ENCODE assay signal across 19 mouse cellular contexts in the genomic region with DNA sequence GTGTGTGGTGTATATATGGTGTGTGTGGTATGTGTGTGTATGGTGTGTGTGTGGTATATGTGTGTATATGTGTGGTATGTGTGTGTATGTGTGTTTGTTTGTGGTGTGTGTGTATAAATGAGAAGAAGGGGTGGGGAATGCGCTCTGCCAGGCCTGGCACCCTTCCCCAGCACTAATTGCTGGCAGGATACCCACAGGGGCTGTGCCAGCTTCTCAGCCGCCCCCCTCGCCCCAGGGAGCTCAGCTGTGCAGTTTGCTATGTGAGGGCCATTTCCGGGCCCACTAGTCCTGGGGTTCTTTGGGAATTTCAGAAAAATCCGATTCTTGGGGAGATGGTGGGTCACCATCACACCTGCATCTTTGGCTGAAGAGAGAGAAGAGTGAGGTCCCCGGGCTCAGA. TPM values are rescaled to one million over a fixed set of nuclear protein-coding genes. Genes with fewer than 3 reads are reported as not detected.
DNase-seq lines count a peak whose midpoint lies in the region; ATAC-seq and TF ChIP-seq lines count a peak whose summit lies in the region.
"Had no signal": no experiment of that assay in that cellular context is flagged by ENCODE, and none has a peak within 500 bp of the region (broad histone marks: within the 10 kb centered on the region; RNA-seq: fewer than 3 reads in every experiment).

No protein-coding gene starts in this region.

- WGBS in hindbrain, postnatal 0 days: 38% methylated on average over 6 of the region's 6 CpGs
- 55% methylated on average over 6 of the region's 6 CpGs for WGBS in hindbrain, embryonic 16.5 days

- peaks cover 12% of the 10 kb centered on the region; the same call in 1 of the 2 replicates for H3K27me3 ChIP-seq in hindbrain, postnatal 0 days (ENCODE audit: insufficient read depth, low read length)
- H3K27me3 ChIP-seq in hindbrain, embryonic 16.5 days (replicated peaks; ENCODE audit: control insufficient read depth, insufficient read depth, low read length): peaks cover 15% of the 10 kb centered on the region

- no peaks in the 10 kb centered on the region for H3K9me3 ChIP-seq in hindbrain, postnatal 0 days (ENCODE audit: low read length)
- H3K9me3 ChIP-seq in hindbrain, embryonic 16.5 days (ENCODE audit: control insufficient read depth, low read length): no peaks in the 10 kb centered on the region
- H3K9me3 ChIP-seq: limb, embryonic 10.5 days; stomach, embryonic 15.5 days had no signal

- H3K4me3 ChIP-seq in hindbrain, postnatal 0 days (ENCODE audit: low read length): no peak overlapping the region
- no peak overlapping the region for H3K4me3 ChIP-seq in hindbrain, embryonic 16.5 days (ENCODE audit: low read length)
- H3K4me3 ChIP-seq: limb, embryonic 10.5 days; stomach, embryonic 15.5 days had no signal

- no peak overlapping the region for H3K27ac ChIP-seq in hindbrain, postnatal 0 days
- H3K27ac ChIP-seq in hindbrain, embryonic 16.5 days (ENCODE audit: low read depth, low read length): no peak overlapping the region
- H3K27ac ChIP-seq: limb, embryonic 10.5 days; stomach, embryonic 15.5 days had no signal

- H3K36me3 ChIP-seq in hindbrain, postnatal 0 days (ENCODE audit: insufficient read depth, low read length): no peaks in the 10 kb centered on the region
- H3K36me3 ChIP-seq in hindbrain, embryonic 16.5 days (ENCODE audit: control insufficient read depth, insufficient read depth, low read length): no peaks in the 10 kb centered on the region
- H3K36me3 ChIP-seq: limb, embryonic 10.5 days; stomach, embryonic 15.5 days had no signal

- TF ChIP-seq CTCF in hindbrain, postnatal 0 days (IDR thresholded peaks at IDR 0.05; ENCODE audit: low read depth): no peak

- H3K4me2 ChIP-seq in hindbrain, postnatal 0 days (ENCODE audit: low read depth, low read length): no peak overlapping the region
- H3K4me2 ChIP-seq in hindbrain, embryonic 16.5 days (ENCODE audit: low read length): no peak overlapping the region
- H3K4me2 ChIP-seq: liver, embryonic 11.5 days; midbrain, embryonic 11.5 days; stomach, embryonic 15.5 days had no signal

- H3K9ac ChIP-seq in hindbrain, postnatal 0 days (replicated peaks; ENCODE audit: low read length): no peak overlapping the region
- no peak overlapping the region for H3K9ac ChIP-seq in hindbrain, embryonic 16.5 days (ENCODE audit: low read depth, low read length)
- H3K9ac ChIP-seq: stomach, embryonic 15.5 days had no signal

- peak; percentile 83 for DNase-seq in heart, adult 11 months
- DNase-seq in heart, adult 18-20 months: no peak
- DNase-seq in hindbrain, postnatal 0 days (ENCODE audit: low spot score): peak; percentile 56
- peak; percentile 55 for DNase-seq in right cerebral cortex, postnatal 4 days
- no peak for DNase-seq in right cerebral cortex, postnatal 14 days
- DNase-seq: adrenal gland, postnatal 25 days; cerebellum, adult 9-10 months; gastrocnemius, postnatal 14 days; kidney, adult 8-10 months; kidney, postnatal 25 days; lung, adult 2 months; lung, postnatal 36 days; thymus, adult 2 months had no signal

- ATAC-seq in hindbrain, postnatal 0 days: no peak
- no peak for ATAC-seq in hindbrain, embryonic 16.5 days
- ATAC-seq in frontal cortex, adult (ENCODE audit: low TSS enrichment): no peak

- H3K4me1 ChIP-seq in hindbrain, postnatal 0 days (ENCODE audit: insufficient read depth, low read length): peaks cover 9% of the 10 kb centered on the region
- H3K4me1 ChIP-seq in hindbrain, embryonic 16.5 days (ENCODE audit: control insufficient read depth, insufficient read depth, low read depth, low read length): peaks cover 28% of the 10 kb centered on the region

RNA-seq across cellular contexts. Expression of a gene that starts 9.0 kb away (rescaled TPM):
- total RNA-seq in heart, adult 18-20 months (2021): 10 to 100 TPM; 35.9 to 41.1 TPM
- 6.3 and 7.2 TPM in 2 replicates for total RNA-seq in hindbrain, postnatal 0 days (2014; rRNA removed)
- polyA plus RNA-seq in hindbrain, postnatal 0 days (2015; fragmentation: Nextera tagmentation; extraction: Ambion mirVana): 2.3 and 3.2 TPM in 2 replicates
- polyA plus RNA-seq in hindbrain, embryonic 16.5 days (2015; fragmentation: Nextera tagmentation; extraction: Ambion mirVana): 4.4 and 5.6 TPM in 2 replicates

Comparison
In these comparisons a context has a peak if more than half of its experiments do, and no peak if none do; other contexts are left out.
1. DNase-seq: peak in heart, adult 11 months (single experiment), hindbrain, postnatal 0 days (single experiment) and right cerebral cortex, postnatal 4 days (single experiment); none in heart, adult 18-20 months (0 of 2) and right cerebral cortex, postnatal 14 days (single experiment).